Mouse (Mus musculus) cerebellum, adult 8-10 months (tissue): ENCODE results near the gene Dnttip1.
A peak's percentile ranks its signal among the peaks of the same experiment; 100 is the strongest.

Experiments
- DNase-seq: peaks from one replicate; pipeline ENCODE4 v3.0.0; 2022

Dnttip1 gene

DNA sequence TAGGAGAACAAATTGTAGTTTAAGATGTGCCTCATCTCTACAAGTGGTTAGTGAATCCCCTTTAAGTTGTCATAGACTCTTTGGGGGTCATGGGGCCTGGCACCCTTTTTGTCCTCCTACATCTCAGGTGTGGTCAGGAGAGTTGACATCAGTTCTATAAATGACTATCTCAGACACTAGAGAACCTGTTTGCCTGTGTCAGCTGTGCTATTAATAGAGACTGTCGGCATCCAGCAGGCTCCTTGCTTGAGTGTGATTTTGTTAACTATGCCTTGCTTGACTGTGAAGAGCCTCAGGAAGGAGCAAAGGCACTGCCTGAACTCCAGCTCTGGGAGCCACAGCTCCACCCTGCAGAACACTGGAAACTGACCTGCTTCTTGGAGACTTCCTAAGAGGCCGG lies 9.0 kb downstream of the Dnttip1 start:
- no peak for DNase-seq

DNA sequence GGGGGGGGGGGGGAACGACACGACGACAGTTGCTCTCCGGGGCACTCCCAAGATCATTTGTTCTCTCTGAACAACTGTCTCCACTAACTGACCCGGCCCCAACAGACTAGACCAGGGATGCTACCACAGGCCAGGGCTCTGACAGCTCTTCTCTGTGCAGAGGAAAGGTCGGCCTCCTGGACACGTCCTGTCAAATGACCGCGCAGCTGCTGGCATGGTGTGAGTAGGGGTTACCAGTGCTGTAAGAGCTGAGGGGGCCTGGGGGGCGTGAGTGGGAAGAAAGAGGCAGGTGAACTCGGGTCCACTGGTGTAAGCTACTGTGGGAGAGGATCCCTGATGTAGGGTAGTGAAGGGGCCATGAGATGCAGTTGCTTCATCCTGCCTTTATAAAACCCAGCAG lies 12.1 kb downstream of the Dnttip1 start:
- no peak for DNase-seq

DNA sequence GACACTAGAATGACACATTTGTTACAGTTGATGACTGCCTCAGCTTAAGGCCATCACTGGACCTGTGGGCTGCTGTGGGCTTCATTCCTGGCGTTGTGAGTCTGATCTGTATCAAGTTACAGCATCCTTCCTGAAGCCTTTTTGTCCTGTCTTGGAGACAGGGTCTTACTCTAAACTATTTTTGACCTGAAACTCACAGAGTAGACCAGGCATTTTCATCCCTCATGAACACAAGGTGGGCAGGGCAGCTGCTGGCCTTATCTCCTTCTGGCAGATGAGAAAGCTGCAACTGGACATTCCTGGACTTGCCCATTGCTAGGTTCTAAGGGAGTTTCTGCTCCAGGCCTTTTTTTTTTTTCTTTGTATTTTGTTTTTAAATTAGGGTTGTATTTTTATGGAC lies 12.9 kb downstream of the Dnttip1 start:
- no peak for DNase-seq

DNA sequence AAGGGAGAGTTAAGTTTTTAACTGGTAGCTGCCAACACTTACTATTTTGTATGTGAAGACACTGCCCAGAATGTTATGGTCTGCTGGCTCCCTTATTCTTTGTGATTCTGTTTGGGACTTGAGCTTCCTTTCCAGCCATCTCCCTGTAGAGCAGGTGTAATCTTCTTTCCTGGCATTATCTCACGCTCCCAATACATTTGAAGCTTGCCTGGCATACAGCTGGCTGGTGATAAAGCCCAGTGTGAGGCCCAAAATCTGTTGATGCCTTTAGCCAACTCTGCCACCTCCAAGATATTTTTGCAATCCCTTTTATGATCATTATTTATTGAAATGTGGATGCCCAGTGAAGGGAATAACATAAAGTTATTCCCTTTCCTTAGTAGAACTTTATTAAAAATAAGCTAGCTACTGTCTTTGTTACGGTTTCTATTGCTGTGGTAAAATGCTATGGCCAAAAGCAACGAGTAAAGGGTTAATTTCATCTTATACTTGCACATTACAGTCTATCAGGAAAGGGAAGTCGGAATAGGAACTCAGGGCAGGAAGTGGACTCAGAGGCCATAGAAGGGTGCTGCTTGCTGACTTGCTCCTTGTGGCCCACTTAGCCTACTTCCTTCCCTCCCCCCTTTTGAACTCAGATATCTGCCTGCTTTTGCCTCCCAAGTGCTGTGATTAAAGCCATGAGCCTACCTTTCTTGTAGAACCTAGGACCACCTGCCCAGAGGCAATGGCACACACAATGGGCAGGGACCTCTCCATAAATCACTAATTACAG lies 14.5 kb downstream of the Dnttip1 start:
- DNase-seq: no peak

DNA sequence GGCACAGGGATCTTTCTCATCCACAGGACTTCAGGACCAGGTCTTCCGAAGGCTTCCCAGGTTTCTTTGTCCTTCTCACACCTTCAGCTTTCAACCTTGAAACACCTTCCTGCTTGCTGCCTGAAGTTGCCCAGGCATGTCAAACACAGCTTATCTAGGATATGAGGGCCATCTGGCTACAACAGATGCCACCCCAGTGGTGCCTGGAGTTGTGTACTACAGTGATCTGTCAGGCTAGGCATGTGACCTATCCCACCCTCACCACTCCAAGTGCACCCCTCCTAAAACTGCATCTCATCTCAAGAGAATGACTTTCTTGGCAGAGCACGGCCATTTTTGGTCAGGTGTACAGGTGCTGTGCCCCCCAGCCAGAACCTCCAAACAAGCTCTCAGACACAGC lies 15.7 kb downstream of the Dnttip1 start:
- DNase-seq: no peak

DNA sequence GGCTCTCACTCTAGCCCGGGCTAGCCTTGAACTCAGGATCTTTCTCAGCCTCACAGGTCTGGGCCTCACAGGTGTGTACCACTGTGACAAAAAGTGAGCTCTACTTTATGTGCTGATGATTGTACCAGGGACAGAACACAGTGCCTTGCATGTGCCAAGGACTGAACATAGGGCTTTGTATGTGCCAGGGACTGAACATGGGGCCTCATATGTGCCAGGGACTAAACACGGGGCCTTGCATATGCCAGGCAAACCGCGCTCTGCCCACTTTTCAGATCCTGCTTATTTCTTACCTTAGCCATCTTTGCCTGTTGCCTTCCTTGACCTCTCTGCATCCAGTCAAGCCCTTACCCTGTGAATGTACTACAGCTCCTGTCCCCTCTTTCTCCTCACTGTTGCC lies 16.2 kb downstream of the Dnttip1 start:
- no peak for DNase-seq

DNA sequence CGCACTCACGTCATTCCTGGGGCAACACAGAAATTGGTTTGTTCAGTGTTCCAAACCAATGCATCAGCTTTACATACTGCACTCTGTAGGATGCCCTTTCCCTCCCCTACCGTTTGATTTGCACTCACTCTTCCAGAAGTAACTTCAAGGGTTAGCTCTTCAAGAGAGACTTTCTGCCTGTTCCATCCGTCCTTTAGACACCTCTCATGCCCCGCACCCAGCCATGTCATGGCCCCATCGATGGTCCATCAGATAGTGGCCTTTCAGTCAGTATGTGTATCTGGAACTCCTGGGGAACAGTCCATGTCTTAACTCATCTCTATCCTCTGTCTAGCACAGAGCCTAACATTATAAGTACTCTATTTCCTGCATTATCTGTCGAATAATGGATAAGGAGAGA lies 16.8 kb downstream of the Dnttip1 start:
- DNase-seq: no peak

DNA sequence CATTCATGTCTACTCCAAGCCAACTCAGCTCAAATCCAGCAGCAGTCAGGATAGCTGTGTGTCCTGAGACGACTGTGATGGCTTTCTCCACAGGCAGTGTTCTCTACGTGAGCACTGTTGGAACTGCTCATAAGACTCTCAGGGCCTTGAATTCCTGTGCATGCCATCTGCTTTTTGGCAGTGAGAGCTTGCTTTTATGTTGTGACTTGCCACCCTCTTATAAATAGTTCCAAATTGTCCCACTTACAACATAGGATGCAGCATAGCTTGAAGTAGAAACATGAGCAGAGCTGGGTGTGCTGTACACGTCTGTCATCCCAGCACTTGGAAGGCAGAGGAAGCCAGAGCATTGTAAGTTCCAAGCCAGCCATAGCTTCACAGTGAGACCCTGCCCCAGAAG lies 20.1 kb downstream of the Dnttip1 start:
- DNase-seq: no peak

DNA sequence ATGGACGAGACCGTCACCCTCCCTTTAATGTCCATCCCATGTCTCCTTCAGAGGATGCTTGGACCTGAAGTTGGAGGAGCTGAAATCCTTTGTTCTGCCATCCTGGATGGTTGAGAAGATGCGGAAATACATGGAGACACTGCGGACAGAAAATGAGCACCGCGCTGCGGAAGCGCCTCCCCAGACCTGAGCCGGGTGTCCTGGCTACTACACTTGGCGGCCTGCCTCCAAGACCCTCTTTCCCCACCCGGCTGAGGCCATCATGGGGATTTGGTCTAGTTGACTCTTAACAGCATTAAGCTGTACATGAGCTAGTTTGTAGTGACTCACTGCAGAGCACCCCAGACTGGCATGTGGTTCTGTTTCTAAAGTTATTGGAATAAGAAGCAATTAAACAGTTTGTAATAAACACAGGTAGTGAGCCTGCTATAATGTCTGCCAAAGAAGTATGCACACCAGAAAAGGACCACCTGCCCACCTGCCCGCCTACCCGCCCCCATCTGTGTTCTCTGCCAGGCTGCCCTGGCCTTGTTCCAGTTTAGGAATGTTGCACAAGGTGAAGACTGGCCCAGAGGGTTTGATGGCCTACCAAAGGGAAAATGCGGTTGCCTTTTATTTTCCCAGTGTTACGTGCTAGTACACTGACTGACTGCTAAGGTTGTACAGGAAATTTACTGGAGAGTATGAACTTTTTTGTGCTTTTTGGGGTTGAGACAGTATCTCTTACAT lies 22.2 kb downstream of the Dnttip1 start:
- DNase-seq: no peak

DNA sequence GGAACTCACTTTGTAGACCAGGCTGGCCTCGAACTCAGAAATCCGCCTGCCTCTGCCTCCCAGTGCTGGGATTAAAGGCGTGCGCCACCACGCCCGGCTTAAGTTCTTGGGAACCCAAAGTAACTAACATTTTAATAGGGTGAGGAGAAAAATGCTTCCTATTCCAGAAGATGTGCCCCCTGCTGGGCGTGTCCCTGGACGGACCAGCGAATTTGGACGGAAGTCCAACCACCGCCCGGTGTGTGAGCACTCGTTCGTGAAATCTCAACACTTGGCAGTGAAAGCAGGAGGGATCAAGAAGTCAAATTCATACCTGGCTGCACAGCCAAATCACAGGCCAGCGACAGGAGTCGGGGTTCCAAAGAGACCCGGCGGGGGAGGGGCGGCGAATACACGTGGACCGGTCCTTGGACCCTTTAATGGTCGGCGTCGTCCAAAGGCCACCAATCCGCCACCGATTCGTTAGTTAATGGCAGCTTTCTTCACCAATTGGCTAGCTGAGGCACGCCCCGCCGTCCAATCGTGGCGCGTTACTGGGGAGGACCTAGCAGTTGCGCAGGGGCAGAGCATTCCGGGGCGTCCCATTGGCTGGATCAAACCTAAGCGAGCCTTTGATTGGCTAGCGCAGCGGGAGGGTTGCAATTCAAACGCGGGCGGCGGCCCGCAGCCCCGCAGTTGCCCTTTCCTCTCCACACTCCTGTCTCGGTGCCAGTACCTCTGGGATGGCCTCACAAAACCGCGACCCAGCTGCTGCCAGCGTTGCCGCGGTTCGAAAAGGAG lies 23.7 kb downstream of the Dnttip1 start, which contains the start of gene Ube2c:
TSS of gene Ube2c (plus strand) at position 641 of the 780 bp plus-strand sequence.
- DNase-seq: peak; percentile 97

DNA sequence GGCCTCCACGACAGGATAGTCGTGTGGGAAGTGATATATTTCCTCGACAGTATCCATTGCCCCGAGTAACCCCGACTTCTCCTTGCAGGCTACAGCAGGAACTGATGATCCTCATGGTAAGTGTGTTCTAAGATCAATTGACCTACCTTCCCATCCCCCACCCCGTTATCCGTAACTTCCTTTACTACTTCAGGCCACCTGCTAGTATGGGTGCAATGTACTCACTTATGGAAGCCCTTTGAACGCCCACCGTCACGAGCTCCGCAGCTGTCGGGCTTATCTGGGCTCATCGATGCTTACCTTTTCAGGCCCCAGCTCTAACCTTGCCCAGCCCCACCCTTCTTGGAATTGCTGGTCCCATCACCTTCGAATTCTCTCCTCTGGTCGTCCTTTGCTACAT lies 24.5 kb downstream of the Dnttip1 start:
- no peak for DNase-seq

DNA sequence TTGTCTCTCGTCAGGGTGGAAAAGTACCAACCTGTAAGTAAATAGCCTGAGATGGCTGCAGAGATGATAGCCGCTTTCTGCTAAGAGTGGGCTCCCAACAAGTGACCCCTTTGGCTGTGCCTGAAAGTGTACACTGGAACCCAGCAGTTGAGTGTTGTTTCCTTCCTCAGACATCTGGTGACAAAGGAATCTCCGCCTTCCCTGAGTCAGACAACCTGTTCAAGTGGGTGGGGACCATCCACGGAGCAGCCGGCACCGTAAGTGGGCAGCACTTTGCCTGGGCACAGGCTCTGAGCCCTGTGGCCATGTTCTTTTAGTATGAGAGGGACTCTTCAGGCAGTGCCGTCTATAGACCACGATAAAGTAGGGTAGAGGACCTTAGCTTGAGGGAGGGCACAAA lies 25.3 kb downstream of the Dnttip1 start:
- no peak for DNase-seq

DNA sequence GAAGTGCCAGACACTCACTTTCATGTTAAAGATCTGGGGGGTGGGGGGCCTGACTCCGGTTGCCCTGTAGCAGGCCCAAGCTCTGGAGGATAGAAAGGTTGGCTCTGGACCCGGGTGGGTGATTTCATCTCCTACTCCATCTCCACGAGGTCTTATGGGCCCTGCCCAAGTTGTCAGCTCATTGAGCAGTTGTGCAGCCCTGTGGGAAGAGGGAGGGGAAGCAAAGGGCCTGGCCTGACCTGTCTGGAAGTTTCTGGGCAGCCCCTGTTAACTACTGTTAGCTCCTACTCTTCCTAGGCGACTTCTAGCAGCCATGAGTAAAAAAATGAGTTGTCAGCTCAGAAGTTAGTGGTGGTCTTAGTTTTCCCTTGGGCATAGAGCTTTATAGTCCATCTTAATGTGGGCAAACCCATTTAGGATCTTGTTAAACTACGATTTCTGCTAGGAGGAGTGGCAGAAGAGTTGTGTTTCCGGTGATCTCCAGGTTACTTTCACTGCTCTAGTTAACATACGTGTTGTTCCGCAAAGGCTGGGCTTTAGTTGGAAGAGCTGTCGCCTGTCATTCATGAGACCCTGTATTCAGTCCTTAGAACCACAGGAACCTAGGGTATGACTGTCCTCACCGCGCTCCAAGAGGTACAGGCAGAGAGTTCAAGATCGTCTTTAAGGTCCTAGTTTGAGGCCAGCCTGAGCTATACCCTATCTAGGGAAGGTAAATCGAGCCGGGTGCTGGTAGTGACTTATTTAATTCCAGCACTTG lies 27.6 kb downstream of the Dnttip1 start:
- no peak for DNase-seq

DNA sequence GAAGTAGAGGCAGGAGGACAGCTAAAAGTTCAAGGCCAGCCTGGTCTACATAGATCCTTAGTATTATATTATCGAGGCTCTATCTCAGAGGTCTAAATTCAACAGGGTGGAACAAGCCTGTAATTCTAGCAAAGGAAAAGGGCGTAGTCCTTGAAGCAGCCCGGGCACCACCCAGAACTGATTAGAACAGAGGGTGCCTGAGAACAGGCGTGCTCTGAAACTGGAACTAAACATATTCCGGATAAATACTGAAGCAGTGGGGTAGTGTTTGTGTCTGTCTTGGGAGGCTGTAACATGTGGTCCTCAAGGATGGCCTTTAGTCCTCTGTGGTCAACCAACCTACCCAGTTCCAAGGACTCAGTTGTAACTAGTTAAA lies 28.2 kb downstream of the Dnttip1 start:
- no peak for DNase-seq

DNA sequence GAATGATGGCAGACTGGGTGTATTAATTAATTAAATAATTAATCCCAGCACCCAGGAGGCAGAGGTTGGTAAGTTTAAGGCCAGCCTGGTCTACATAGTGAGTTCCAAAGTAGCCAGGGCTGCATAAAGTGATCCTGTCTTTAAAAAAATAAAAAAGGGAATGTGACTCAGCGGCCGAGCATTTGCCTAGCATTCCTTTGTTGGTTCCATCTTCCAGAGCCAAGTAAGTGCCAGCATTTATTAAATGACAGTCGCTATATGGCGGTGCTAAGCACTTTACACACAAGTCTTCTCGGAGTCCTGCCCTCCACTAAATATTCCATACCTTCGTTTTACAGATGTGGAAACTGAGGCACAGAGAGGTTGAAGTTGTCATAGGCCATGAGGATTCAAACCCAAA lies 30.3 kb downstream of the Dnttip1 start:
- DNase-seq: no peak

DNA sequence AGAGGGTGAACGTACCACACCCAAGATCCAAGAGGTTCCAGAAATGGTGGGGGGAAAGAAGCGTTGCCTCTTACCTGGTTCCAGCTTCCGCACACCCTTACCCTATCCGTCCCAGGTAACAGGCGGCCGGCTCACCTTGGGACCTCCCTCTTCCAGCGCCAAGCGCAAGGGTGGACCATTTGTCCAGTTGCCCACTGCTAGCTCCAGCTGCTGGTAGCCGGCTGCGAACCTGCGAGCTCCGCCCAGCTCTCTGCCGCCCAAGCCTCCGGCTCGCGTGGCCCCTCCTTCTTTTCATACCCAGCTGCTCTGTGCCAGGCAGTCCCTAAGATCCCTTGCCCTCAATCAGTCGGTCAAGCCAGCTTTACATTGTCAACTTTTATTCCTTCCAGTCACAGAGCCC lies 31.0 kb downstream of the Dnttip1 start:
- no peak for DNase-seq

DNA sequence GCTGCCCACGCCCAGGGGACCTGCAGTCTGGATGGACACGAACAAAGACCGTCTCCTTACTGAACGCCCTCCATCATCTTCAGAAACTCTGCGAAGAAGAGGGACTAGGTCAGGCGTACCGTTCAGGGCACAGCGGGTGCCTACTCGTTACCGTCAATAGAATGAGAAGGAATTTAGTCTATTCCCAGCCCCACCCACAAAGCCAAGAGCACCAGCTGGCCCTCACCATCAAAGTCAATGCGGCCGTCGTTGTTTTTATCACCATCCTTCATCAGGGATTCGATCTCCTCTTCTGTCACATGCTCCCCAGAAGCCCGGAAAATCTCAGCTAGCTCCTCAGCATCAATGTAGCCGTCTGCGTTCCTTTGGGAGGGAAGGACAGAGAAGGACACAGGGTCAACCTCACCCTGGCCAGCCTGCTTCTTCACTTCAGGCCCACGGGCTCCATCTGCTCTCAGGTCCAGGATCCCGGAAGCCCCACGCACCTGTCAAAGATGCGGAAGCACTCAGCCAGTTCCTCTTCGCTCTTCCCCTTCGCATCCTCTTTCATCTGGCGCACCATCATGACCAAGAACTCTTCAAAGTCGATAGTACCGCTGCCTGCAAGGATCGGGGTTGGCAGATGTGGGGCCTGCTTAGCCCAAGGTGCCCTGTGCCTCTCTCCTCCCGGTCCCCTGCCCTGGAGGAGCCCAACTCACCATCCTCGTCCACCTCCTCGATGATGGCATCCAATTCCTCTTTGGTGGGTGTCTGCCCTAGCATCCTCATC lies 31.6 kb downstream of the Dnttip1 start:
- no peak for DNase-seq

DNA sequence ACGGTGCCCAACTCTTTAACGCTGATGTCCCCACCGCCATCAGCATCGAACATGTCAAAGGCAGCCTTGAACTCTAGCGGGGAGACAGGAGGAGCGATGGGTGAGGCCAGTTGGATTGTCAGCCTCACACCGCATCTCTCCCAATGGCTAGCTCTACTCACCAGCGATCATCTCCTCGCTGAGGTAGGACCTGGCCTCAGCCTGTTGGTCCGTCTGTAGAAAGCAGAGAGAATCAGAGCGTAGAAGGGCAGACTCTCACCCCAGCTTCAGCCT lies 32.2 kb downstream of the Dnttip1 start:
- DNase-seq: no peak

DNA sequence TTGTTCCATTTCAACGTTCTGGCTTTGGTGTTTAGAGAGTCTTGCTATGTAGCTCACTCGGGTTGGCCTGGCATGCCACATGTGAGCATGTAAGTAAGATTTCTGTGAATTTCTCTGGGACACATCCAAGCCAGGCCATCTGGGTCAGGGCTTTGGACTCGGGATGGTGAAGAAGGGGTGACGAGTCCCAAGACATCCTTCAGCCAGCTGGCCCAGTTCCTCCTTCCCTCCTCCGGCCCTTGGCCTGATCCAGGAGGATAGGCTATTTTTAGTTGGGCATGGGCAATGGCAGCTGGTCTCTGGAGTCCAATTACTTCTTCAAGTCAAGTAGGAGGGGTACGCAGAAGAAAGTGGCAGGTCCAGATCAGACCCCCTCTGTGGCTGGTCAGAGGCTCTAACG lies 33.0 kb downstream of the Dnttip1 start:
- no peak for DNase-seq

DNA sequence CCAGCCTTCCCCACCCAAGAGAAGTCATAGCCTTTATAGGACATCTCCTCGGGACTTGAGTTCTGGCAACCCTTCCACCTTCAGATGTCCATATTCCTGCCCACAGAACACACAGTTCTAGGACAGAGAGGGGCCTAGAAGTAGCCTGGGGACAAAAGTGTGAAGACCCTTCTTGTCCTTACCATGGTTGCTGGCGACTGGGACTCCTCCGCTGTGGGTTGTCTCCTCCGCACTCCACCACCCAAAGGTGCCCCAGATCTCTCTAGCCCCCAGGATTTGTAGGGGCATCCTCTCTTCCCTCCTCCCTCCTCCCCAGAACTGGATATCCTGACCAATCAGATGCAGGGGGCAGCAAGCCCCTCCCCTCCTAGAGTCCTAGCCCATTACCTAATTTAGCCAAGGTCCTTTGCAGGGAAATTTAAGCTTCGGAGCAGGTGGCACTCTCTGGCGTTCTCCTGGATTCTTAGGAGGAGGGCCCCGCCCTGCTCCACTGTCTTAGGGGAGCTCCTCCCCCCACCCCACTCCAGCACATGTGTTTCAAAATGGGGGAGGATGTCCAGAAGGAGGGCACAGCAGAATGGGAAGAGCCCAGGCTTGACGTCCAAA lies 33.8 kb downstream of the Dnttip1 start, which contains the start of gene Tnnc2:
TSS of gene Tnnc2 (minus strand) at position 487 of the 606 bp plus-strand sequence.
- DNase-seq: no peak

DNA sequence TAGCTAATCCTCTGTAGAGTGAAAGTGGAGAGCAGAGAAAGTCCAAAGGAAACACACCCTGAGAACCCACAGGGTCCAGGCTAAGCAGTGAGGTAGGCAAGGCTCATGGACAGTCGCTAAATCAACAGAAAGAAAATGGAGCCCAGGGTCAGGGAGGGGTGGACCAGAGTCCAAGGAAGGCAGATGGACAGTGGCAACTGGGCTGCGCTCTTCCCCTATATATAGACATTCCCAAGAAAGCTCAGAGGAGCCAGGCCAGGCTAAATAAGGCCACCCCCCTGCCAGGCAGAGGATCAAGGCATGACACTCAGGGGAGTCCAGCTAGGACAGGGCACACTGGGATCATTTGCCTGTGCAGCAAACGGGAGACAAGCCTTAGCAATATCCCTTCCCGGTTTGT lies 36.1 kb downstream of the Dnttip1 start:
- DNase-seq: no peak
